Mouse (Mus musculus) liver, postnatal 0 days (tissue): Measurements from ENCODE around the gene Dnm1.

Experiments used
- CTCF ChIP-seq: sonication (generic); IDR thresholded peaks from 2 replicates; pipeline ENCODE4 v1.5.1; 2016; ENCODE audit warnings: antibody characterized with exemption, low read depth
- EP300 ChIP-seq: IDR thresholded peaks from 2 replicates; pipeline ENCODE4 v1.6.1; 2016; ENCODE audit warnings: antibody characterized with exemption, low read depth, mild to moderate bottlenecking

- 0 out of 2 replicates have a peak, but pooled peaks have one; percentile 5 for TF ChIP-seq CTCF
- TF ChIP-seq EP300 = no peak
Measured at GRCm38 (mm10) chr2:32395946-32396621, 42.9 kb upstream of the Dnm1 start.
